Mouse (Mus musculus) myocyte (in vitro differentiated cells): Measurements from ENCODE around the gene Vmn2r96.
"Not testable (repeated sequence)": the region's sequence is repeated elsewhere in the genome, so short reads cannot be mapped to it uniquely, and the experiment has no call there.

Experiments
- CEBPB ChIP-seq: IDR thresholded peaks from 2 replicates; pipeline ENCODE4 v1.6.1; 2011; ENCODE audit warnings: mild to moderate bottlenecking, moderate library complexity; ENCODE audit not compliant: poor library complexity, insufficient read depth, severe bottlenecking
- E2F4 ChIP-seq: IDR thresholded peaks from one replicate; pipeline ENCODE4 v1.6.1; 2011; ENCODE audit warnings: mild to moderate bottlenecking, control low read depth, moderate library complexity; ENCODE audit not compliant: insufficient read depth
- MAX ChIP-seq: IDR thresholded peaks from one replicate; pipeline ENCODE4 v1.6.1; 2011; ENCODE audit warnings: low read depth, mild to moderate bottlenecking, control low read depth
- MYOD1 ChIP-seq, 3 experiments: IDR thresholded peaks; one replicate each; pipeline ENCODE4 v1.6.1; 2011; ENCODE audit warnings: control low read depth in 2 of 3, low read depth in 2 of 3, mild to moderate bottlenecking in 2 of 3, moderate library complexity in 1 of 3; ENCODE audit not compliant: insufficient read length in 2 of 3, control insufficient read depth in 1 of 3
- POLR2A ChIP-seq: IDR thresholded peaks from one replicate; pipeline ENCODE4 v1.6.1; 2011; ENCODE audit warnings: low read depth, mild to moderate bottlenecking, control low read depth, moderate library complexity; ENCODE audit not compliant: insufficient read length
- POLR2AphosphoS2 ChIP-seq: IDR thresholded peaks from one replicate; pipeline ENCODE4 v1.6.1; 2011; ENCODE audit warnings: low read depth, control low read depth; ENCODE audit not compliant: insufficient read length
- REST ChIP-seq: IDR thresholded peaks from one replicate; pipeline ENCODE4 v1.6.1; 2011; ENCODE audit warnings: mild to moderate bottlenecking, control low read depth, moderate library complexity; ENCODE audit not compliant: insufficient read depth, insufficient read length
- SRF ChIP-seq: IDR thresholded peaks from one replicate; pipeline ENCODE4 v1.6.1; 2011; ENCODE audit warnings: low read depth; ENCODE audit not compliant: control insufficient read depth, insufficient read length
- TCF12 ChIP-seq: IDR thresholded peaks from one replicate; pipeline ENCODE4 v1.6.1; 2011; ENCODE audit warnings: mild to moderate bottlenecking, control low read depth; ENCODE audit not compliant: poor library complexity, insufficient read depth, severe bottlenecking

DNA sequence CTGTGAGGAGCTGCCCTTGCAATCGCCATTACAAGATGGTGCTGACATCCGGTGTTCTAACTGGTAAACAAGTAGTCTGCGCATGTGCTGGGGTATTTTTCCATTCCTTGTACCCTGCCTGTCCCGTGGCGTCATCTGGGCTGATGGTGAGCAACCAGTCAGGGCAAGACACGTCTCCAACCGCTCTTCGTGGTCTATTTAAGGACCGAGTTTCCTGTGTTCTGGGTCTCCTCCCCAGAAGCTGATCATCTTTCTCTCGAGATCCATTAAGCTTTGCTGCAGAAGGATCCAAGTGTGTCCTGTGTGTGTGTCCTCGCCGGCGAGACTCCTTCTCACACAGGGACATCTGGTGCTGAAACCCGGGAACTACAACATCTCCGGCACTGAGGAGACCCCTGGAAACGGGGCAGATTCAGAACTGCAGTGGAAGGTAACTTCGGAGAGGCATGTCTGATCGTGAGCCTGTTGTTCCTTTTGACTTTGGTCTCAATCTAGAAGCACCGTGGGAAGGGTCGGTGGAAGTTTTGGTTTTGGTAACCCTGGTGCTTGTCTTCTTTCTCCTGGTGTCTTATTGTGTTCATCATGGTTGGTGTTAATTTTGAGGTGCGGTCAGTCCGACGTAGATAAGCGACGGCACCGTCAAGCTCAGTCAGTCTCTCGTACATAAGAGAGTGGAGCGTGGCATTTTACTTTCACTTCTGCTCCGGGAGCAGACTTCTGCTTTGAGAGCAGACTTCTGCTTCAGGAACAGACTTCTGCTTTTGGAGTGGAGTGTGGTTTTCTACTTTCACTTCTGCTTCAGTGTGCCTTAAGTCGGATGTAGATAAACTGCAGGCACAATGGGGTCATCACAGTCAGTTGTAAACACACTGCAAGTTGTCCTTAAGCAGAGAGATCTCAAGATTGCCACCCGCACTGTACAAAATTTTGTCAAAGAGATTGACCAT, 14.5 kb upstream of the Vmn2r96 start:
- not testable (repeated sequence) for TF ChIP-seq POLR2A; E2F4; TCF12; MYOD1 (IDR thresholded peaks at IDR 0.05; ENCODE audit: control insufficient read depth in 1 of 3, insufficient read length in 2 of 3, low read depth in 2 of 3); POLR2AphosphoS2; REST; MAX; SRF; CEBPB
